Mouse (Mus musculus): Measurements from ENCODE around the gene Pstk.

GRCm38 (mm10) chr7:131331688-131332087 is 39.3 kb upstream of the Pstk start:
- TF ChIP-seq CTCF (IDR thresholded peaks at IDR 0.05; ENCODE audit: low read depth) (no peak), EP300 (IDR thresholded peaks at IDR 0.05; ENCODE audit: low read depth) (no peak)

Measured in liver, postnatal 0 days (tissue).